Mouse (Mus musculus): Measurements from ENCODE around the gene Adgrv1. TPM values are rescaled to one million over a fixed set of nuclear protein-coding genes. Genes with fewer than 3 reads are reported as not detected.

The Adgrv1 gene
- polyA plus RNA-seq, 1 experiment from 2014 or later = 10.9 TPM

DNA sequence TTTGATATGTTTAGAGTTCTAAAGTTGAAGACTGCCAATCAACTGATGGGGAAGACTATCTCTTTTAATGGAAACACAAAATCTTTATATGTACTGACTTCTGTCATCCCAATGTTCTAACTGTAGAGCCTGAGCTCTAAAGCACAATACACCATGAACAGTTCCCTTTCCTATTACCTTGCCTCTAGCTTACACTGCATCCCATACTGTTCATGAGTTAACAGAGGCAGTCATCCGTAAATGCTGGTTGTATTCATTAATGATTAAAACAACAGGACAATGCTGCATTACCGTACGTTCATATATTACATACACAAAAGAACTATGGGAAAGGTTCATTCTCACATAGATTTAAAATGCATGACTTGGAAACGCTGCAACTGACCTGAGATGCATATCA lies 251.1 kb downstream of the Adgrv1 start:
- DNase-seq (ENCODE audit: low spot score) = no peak
- no peaks in the 10 kb centered on the region for H3K27me3 ChIP-seq (replicated peaks; ENCODE audit: low read depth, poor library complexity, severe bottlenecking)
- WGBS = 90% methylated on average over 4 of the region's 4 CpGs
- H3K4me1 ChIP-seq = no peaks in the 10 kb centered on the region
- no peak overlapping the region for H3K4me3 ChIP-seq
- no peak overlapping the region for H3K27ac ChIP-seq (replicated peaks)
- no peaks in the 10 kb centered on the region for H3K9me3 ChIP-seq
- H3K36me3 ChIP-seq (replicated peaks) = no peaks in the 10 kb centered on the region

DNA sequence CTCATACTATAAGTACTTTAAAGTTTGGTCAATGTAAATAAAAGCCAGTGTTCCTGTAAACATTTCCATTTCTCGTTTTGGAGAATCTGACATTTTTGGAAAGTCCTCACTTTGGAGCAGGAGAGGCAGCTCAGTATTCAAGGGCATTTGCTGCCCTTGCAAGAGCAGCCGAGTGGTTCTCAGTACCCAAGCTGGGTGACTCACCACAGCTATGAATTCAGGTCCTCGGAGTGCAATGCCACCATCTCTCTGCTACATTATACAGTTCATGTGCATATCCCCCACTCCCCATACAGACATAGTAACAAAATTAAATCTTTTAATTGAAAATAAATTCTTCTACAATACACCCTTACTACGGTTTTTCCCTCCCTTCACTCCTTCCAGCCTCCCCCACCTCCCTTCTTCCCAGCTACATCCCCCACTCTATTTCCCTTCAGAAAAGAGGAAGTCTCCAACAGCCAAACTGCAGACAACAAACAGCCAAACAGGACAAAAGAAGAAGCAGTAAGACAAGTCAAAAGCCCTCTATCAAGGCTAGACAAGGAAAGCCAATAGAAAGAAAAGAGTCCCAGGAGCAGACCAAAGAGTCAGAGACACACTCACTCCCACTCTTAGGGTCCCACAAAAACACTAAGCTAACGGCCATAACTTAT lies 262.0 kb downstream of the Adgrv1 start:
- WGBS = 83% methylated on average over 5 of the region's 5 CpGs
- H3K4me1 ChIP-seq = no peaks in the 10 kb centered on the region
- no peak overlapping the region for H3K27ac ChIP-seq (replicated peaks)
- H3K27me3 ChIP-seq (replicated peaks; ENCODE audit: low read depth, poor library complexity, severe bottlenecking) = no peaks in the 10 kb centered on the region
- no peaks in the 10 kb centered on the region for H3K9me3 ChIP-seq
- DNase-seq (ENCODE audit: low spot score) = no peak
- no peak overlapping the region for H3K4me3 ChIP-seq
- H3K36me3 ChIP-seq (replicated peaks) = no peaks in the 10 kb centered on the region

DNA sequence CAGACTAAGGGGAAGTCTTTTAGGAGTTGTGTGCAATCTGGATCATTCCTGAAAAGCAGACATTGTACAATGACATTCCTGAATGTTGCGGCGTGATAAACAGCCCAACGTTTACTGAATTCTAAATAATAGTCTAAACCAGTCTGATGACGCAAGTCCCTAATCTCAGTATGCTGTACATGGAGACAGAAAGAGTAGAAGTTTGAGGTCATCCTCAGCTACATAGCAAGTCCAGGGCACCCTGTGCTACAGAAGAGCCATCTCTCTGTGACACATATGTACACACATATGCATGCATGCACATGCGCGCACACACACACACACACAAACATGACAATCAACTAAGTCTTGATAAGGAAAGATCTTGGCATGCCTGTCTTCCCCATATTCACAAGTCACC lies 262.8 kb downstream of the Adgrv1 start:
- Histone ChIP-seq H3K4me1 (no peaks in the 10 kb centered on the region), H3K9me3 (no peaks in the 10 kb centered on the region), H3K36me3 (replicated peaks) (no peaks in the 10 kb centered on the region), H3K27me3 (replicated peaks; ENCODE audit: low read depth, poor library complexity, severe bottlenecking) (no peaks in the 10 kb centered on the region), H3K27ac (replicated peaks) (no peak overlapping the region), H3K4me3 (no peak overlapping the region)
- no peak for DNase-seq (ENCODE audit: low spot score)
- WGBS = 96% methylated on average over 6 of the region's 6 CpGs

DNA sequence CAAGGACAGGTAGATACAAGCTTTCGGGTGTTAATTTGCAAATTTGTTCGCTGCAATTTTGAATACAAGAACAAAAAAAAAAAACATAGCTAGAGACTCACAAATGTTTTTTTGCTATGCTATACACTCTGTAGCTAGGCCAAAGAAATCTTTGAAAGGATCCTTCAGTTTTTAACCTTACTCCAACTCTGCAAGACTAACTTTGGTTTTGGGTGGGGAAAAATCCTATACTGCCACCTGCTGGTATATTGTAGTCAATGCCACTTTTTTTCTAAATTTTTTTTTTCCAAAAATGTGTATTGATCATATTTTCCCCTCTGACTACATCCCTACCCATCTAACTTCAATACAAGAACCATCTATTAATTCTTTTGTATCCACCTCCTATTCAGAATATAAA lies 263.4 kb downstream of the Adgrv1 start:
- no peak for DNase-seq (ENCODE audit: low spot score)
- Histone ChIP-seq H3K27ac (replicated peaks) (no peak overlapping the region), H3K9me3 (no peaks in the 10 kb centered on the region), H3K36me3 (replicated peaks) (no peaks in the 10 kb centered on the region), H3K4me1 (no peaks in the 10 kb centered on the region), H3K4me3 (no peak overlapping the region), H3K27me3 (replicated peaks; ENCODE audit: low read depth, poor library complexity, severe bottlenecking) (no peaks in the 10 kb centered on the region)
- 83% methylated on average over 2 of the region's 2 CpGs for WGBS

DNA sequence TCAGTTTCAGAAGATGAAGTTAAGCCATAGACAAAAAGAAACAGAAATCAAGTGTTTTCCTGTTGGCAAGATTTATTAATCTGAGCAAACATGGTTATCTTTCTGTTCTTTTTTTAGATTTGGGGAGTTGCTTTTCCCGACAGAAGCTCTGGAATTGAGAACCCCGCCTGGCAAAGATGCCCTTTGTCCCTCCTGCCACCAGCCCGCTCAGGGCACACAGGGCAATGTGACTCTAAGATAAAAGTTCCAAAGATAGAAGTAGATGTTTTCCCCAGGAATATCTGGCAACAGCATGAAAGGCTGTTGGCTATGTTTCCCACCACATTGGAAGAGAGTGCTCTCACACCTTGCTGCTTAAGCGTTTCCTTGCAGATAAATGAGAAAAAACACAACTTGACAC lies 264.0 kb downstream of the Adgrv1 start:
- no peak overlapping the region for H3K27ac ChIP-seq (replicated peaks)
- no peaks in the 10 kb centered on the region for H3K4me1 ChIP-seq
- 81% methylated on average over 4 of the region's 4 CpGs for whole genome bisulfite sequencing
- H3K9me3 ChIP-seq = no peaks in the 10 kb centered on the region
- no peaks in the 10 kb centered on the region for H3K36me3 ChIP-seq (replicated peaks)
- no peak for DNase-seq (ENCODE audit: low spot score)
- H3K4me3 ChIP-seq = no peak overlapping the region
- no peaks in the 10 kb centered on the region for H3K27me3 ChIP-seq (replicated peaks; ENCODE audit: low read depth, poor library complexity, severe bottlenecking)

DNA sequence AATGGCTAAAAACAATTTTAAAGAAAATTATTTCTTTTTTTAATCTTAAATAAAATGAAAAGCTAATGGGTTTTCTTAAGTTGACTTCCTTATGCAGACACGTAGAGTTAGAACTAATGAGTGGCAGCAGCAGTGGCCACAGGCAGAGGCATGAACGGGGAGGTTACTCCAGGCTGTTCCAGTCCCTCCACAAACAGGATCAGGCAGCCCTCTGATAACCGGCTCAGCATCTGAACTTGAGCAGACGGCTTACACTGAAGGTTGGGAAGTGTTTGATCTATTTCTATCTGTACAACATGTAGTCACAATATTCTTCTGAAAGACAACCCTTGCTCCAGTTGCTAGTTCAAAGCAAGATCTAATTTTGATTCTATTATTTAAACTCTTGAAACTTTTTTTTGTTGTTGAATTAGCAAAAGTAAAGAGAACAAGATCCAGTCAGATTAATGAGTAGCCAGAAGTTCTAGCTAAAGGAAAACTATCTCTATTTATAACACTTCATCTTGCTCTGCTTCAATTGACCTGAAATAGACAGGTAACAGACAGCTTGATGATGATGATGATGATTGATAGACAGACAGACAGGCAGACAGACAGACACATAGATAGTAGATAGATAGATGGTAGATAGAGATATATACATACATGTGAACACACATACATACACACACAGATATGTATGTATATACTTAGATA lies 265.1 kb downstream of the Adgrv1 start:
- Histone ChIP-seq H3K36me3 (replicated peaks) (no peaks in the 10 kb centered on the region), H3K27me3 (replicated peaks; ENCODE audit: low read depth, poor library complexity, severe bottlenecking) (no peaks in the 10 kb centered on the region), H3K27ac (replicated peaks) (no peak overlapping the region), H3K4me1 (no peaks in the 10 kb centered on the region), H3K9me3 (no peaks in the 10 kb centered on the region), H3K4me3 (no peak overlapping the region)
- DNase-seq (ENCODE audit: low spot score) = no peak
- 81% methylated on average over 4 of the region's 4 CpGs for WGBS

DNA sequence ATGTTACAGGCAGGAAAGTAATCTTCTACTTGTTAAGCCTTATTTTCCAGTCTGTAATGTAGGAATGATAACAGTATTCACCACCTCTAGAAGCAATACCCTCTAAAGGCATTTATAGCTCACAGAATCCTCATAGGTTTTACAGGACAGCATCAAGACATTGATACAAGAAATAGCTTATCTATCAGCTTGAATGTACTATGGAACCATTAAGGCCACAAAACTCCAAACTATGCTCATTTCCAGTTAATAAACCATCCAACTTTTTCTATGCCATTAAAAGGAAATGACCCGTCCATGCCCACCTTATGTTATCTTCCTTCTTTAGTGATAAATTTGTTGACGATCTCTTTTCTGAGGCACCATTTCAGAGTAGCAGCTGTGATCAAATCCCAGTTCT lies 272.6 kb downstream of the Adgrv1 start:
- no peaks in the 10 kb centered on the region for H3K9me3 ChIP-seq
- H3K4me3 ChIP-seq = no peak overlapping the region
- H3K4me1 ChIP-seq = no peaks in the 10 kb centered on the region
- no peaks in the 10 kb centered on the region for H3K36me3 ChIP-seq (replicated peaks)
- no peaks in the 10 kb centered on the region for H3K27me3 ChIP-seq (replicated peaks; ENCODE audit: low read depth, poor library complexity, severe bottlenecking)
- no peak overlapping the region for H3K27ac ChIP-seq (replicated peaks)
- no peak for DNase-seq (ENCODE audit: low spot score)
- WGBS = 91% methylated on average over 2 of the region's 2 CpGs

DNA sequence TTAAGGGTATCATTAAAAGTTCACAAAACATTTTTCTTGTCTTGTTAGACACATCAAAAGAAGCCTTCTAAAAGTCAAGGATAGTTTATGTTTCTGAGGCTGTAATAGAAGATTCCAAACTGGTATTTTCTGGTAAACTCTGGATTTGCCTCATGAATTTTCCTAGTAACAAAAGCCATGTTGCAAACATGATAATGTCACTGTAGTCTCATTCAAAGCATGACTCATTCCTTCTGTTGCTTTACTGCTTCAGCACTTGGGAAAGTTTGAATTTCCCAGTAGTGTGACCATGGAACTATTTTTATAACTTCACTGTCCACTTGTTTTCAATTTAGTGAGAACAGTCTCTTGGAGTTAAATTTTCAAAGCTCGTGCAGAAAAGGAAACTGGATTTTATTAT lies 274.2 kb downstream of the Adgrv1 start:
- no peak overlapping the region for H3K27ac ChIP-seq (replicated peaks)
- H3K36me3 ChIP-seq (replicated peaks) = no peaks in the 10 kb centered on the region
- H3K9me3 ChIP-seq = no peaks in the 10 kb centered on the region
- H3K27me3 ChIP-seq (replicated peaks; ENCODE audit: low read depth, poor library complexity, severe bottlenecking) = no peaks in the 10 kb centered on the region
- H3K4me3 ChIP-seq = no peak overlapping the region
- 75% methylated on average over 1 of the region's 1 CpGs for WGBS
- DNase-seq (ENCODE audit: low spot score) = no peak
- no peaks in the 10 kb centered on the region for H3K4me1 ChIP-seq

DNA sequence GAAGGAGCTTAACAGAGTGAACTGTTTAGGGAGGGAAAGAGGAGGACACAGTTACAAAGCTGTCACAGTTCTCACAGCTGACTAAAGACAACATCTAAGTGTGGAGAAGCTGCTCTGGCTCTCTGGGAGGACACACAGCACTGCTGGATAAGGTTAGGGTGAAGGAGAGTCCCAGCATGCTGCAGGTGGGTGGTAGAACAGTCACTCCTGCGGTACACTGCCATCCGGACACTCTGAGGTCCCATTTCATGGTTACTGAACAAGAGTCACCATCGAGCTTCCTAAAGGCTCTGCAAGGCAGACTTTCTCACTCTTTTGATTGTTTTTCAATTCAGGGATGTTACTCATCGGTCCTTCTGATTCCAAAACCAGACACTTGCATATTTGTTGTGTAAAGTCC lies 274.6 kb downstream of the Adgrv1 start:
- H3K4me3 ChIP-seq = no peak overlapping the region
- no peaks in the 10 kb centered on the region for H3K36me3 ChIP-seq (replicated peaks)
- DNase-seq (ENCODE audit: low spot score) = no peak
- no peak overlapping the region for H3K27ac ChIP-seq (replicated peaks)
- H3K9me3 ChIP-seq = no peaks in the 10 kb centered on the region
- H3K4me1 ChIP-seq = no peaks in the 10 kb centered on the region
- no peaks in the 10 kb centered on the region for H3K27me3 ChIP-seq (replicated peaks; ENCODE audit: low read depth, poor library complexity, severe bottlenecking)
- 88% methylated on average over 4 of the region's 4 CpGs for WGBS

DNA sequence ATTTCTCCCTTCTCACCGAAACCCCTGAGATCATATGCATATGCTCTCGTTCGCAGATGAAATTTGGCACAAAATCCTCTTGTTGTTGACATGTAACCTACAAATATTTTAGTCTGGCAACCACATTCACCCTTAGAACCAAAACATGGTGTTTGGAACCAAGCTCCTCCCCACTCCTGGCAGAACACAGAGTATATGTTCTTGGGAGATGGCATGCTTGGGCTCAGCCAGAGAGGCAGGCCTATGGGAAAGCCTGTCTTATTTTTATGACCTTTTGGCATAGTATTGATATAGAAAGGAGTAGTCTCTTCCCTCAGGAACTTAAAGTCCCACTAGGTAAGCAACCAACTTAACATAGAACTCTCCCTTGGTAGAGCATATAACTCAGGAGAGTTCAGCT lies 275.7 kb downstream of the Adgrv1 start:
- WGBS = 92% methylated on average over 3 of the region's 3 CpGs
- Histone ChIP-seq H3K27ac (replicated peaks) (no peak overlapping the region), H3K36me3 (replicated peaks) (no peaks in the 10 kb centered on the region), H3K4me1 (no peaks in the 10 kb centered on the region), H3K27me3 (replicated peaks; ENCODE audit: low read depth, poor library complexity, severe bottlenecking) (no peaks in the 10 kb centered on the region), H3K4me3 (no peak overlapping the region), H3K9me3 (no peaks in the 10 kb centered on the region)
- DNase-seq (ENCODE audit: low spot score) = no peak

DNA sequence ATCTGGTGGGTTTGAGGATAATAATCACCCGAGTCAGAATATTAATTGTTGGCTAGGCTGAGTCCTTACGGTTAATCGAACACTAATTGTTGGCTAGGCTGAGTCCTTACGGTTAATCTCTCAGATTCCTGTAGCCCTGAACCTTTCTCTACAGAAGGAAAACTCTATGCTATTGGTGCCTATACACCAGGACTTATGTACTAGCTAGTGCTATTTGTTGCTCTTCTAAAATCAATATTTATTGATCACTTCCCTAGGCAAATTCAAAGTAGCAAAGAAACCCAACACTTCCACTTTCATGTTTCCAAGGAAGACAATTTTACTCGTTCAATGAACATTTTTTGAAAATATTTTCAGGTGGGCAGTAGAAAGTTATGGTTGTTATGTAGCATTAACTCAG lies 278.4 kb downstream of the Adgrv1 start:
- DNase-seq (ENCODE audit: low spot score) = no peak
- Histone ChIP-seq H3K4me1 (peaks cover 9% of the 10 kb centered on the region), H3K9me3 (no peaks in the 10 kb centered on the region), H3K27ac (replicated peaks) (no peak overlapping the region), H3K4me3 (no peak overlapping the region), H3K36me3 (replicated peaks) (no peaks in the 10 kb centered on the region), H3K27me3 (replicated peaks; ENCODE audit: low read depth, poor library complexity, severe bottlenecking) (no peaks in the 10 kb centered on the region)
- 89% methylated on average over 5 of the region's 5 CpGs for WGBS

DNA sequence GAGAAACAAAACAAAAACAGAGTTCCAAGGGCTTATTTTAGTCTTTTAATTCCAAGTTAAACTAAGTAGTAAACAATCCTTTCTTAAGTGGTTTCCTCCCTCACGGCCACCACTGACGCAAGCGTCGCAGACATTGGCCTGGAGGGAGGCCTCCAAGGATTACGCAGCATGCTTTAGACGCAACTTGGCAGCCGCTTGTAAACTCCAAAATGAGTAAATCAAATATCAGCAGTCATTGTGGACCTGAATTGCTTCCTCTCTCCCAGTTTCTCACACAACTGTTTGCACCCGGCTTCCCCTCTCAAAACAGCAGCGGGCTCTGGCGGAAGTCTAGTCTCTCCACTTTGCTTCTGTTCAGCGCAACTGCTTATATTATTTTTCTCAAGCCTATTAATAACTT lies 280.7 kb downstream of the Adgrv1 start:
- no peak for DNase-seq (ENCODE audit: low spot score)
- 81% methylated on average over 11 of the region's 11 CpGs for WGBS
- no peak overlapping the region for H3K27ac ChIP-seq (replicated peaks)

DNA sequence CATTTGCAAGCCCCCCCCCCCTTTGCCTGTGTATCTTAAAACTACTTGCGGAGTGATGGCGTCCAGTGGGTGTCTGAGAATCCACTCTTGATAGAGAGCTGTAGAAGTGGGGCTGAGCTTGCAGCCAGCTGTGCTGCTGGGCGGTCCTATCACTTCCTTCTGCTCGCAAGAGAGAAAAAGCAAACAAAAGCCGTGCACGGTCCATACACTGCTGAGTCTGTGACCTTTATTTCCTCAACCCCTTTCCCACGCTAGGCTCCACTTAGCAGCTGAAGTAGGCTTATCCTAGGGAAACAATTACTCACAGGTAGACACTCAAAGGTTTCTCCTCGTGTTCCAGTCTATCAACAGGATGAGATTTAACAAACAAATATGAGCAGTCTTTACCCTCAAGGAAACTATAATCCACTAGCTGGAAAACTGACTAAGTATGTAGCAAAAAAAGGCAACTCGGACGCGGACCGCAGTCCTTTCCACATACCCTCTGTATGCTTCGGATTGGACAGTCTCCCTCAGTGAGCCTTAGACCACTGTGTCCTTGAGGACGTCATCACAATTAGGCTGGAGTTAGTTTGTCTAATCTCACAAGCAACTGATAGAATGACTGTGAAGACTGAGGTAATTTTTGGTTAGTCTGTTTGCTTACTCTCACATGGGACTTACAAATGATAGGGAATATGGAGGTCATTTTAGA lies 281.3 kb downstream of the Adgrv1 start:
- peak overlapping the region; percentile 24; the same call in 1 of the 2 replicates for H3K27ac ChIP-seq (replicated peaks)
- H3K4me1 ChIP-seq = peaks cover 9% of the 10 kb centered on the region
- no peak for DNase-seq (ENCODE audit: low spot score)
- H3K9me3 ChIP-seq = no peaks in the 10 kb centered on the region
- 62% methylated on average over 14 of the region's 14 CpGs for WGBS
- no peaks in the 10 kb centered on the region for H3K36me3 ChIP-seq (replicated peaks)
- H3K27me3 ChIP-seq (replicated peaks; ENCODE audit: low read depth, poor library complexity, severe bottlenecking) = no peaks in the 10 kb centered on the region
- no peak overlapping the region for H3K4me3 ChIP-seq

More for the DNA sequence above, 280.7 kb downstream of the Adgrv1 start:
- no peaks in the 10 kb centered on the region for H3K9me3 ChIP-seq
- H3K36me3 ChIP-seq (replicated peaks) = no peaks in the 10 kb centered on the region
- H3K4me1 ChIP-seq = peaks cover 9% of the 10 kb centered on the region
- H3K4me3 ChIP-seq = no peak overlapping the region
- H3K27me3 ChIP-seq (replicated peaks; ENCODE audit: low read depth, poor library complexity, severe bottlenecking) = no peaks in the 10 kb centered on the region

Data from embryonic facial prominence, embryonic 10.5 days (tissue).